Mouse (Mus musculus) ES-Bruce4 (cell line): ENCODE measurements around the gene Pigv.

Experiments used
- CTCF ChIP-seq: IDR thresholded peaks from one replicate; pipeline ENCODE4 v1.8.1; 2011; ENCODE audit warnings: low read depth, low read length
- POLR2A ChIP-seq: IDR thresholded peaks from one replicate; pipeline ENCODE4 v1.8.1; 2011; ENCODE audit warnings: low read length; ENCODE audit not compliant: insufficient read depth

DNA sequence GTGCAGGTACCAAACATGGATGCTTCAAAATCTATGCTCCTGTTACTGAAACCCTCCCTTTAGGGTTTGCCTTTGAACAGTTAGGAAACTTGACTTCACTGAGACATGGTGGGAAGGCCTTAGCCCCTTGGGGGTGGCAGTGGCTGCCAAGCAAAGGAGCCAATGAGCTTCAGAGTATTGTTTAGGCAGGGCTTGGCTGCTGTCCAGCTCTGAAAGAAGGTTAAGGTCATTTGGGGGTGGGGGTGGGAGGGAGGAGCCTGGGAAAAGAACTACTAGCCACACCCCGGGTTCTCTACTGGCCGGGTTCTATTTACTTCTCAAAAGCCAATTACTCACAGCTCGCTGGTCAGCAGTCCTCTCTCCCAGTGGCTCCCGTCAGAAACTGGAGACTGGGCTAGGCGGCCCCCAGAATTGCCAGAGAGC lies 3.2 kb upstream of the Pigv start:
- TF ChIP-seq POLR2A (no peak), CTCF (no peak)
